Mouse (Mus musculus): ENCODE results near the gene C130026I21Rik.
"Not testable (repeated sequence)": the region's sequence is repeated elsewhere in the genome, so short reads cannot be mapped to it uniquely, and the experiment has no call there.

Gene C130026I21Rik

DNA sequence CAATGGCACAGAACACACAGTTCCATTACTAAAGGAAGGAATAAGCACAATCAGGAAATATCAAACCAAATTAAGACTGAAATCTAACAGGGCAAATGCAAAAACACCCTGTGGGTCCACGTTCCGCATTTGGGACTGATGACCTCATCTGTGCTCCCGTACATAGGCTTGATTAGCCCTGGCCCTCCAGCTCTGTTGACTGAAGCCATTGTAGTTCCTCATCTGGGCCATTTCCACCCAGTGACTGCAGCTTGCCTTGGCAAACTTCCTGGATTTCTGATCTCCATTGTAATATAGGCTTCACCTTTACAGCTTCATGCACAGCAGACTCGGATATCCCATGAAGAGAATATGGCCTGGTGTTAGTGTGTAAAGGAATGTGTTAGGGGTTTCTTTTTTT lies 148.5 kb downstream of the C130026I21Rik start:
- not testable (repeated sequence) for DNase-seq (ENCODE audit: low spot score)

DNA sequence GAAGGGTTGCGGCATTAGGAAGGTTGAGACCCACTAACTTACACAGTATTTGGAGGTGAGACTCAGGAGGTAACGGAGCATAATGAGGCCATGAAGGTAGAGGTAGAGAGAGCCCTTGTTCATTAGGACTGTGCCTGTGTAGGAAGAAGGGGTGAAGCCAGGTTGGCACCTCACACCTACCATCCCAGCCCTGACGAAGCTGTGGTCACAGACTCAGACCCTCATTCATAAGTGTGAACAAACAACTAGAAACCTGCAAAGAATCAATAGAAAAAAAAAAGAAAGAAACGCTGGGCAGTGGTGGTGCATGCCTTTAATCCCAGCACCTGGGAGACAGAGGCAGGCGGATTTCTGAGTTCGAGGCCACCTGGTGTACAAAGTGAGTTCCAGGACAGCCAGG lies 152.0 kb downstream of the C130026I21Rik start:
- DNase-seq (ENCODE audit: low spot score), result not testable (repeated sequence)

DNA sequence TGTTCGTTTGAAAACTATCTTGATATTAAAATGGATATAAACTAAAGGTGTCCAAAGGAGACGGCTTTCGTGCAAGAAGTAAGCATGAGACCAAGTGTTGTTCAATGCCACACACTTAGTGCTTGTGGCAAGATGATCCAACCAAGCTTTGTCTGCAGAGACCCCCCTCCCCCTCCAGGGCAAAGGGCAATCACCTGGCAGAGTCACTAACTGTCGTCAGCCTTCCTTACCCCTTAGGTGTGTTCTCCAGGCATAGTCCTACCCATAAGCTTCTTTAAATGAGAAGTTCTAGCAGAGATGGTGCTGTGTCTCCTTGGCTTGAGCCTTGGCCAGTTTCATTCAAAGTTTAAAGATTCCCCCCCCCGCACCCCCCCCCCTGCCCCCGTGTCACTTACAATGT lies 152.8 kb downstream of the C130026I21Rik start:
- not testable (repeated sequence) for DNase-seq (ENCODE audit: low spot score)

DNA sequence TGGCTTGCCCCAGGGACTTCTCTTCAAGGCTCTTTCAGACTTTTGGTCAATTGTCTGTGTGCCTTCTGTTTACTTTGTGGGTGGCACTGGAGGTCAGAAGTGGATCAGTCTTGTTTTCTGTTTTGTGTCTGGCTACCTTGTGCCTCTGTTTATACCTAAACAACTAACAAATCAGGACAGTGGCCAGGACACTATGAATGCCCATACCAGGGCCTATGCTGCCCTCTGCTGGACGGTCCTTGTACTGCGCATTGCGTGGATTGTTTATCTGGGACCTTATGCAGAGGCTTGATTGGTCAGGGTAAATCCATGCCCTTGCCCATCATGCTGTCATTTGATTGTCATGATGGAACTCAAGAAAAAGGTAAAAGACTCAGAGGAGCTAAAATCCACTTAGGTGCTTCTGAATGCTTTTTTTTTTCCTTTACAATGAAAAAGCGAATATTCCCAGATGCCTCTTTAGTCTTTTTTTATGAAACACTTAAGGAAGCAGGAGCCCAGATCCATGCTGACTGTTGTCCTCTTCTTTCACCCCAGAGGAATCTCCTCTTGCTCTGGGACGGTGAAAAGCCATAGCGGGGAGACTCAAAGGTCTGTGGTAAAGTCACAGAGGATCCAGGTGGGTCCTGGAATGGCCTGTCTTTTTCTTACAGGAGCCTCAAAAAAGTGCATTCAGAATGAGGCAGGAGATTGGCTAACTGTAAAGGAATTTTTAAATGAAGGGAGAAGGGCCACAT lies 155.5 kb downstream of the C130026I21Rik start:
- DNase-seq (ENCODE audit: low spot score), result not testable (repeated sequence)

DNA sequence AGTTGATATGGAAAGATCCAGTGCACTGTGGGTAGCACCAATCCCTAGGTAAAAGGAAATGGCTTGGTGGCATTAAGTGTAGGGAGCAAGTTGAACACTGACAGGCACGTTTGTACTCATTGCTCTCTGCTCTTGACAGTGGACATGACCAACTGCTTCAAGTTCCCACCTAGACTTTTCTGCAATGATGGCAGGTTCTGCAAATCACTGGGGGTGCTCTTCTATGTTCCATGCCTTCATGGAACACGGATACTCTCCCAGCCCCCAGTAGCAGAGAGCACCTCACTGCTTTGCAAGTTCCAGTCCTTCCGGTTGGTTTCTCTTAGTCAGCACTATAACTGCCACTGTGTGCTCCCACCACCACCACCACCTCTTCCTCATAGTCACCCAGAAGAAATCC lies 156.3 kb downstream of the C130026I21Rik start:
- DNase-seq (ENCODE audit: low spot score), result not testable (repeated sequence)

DNA sequence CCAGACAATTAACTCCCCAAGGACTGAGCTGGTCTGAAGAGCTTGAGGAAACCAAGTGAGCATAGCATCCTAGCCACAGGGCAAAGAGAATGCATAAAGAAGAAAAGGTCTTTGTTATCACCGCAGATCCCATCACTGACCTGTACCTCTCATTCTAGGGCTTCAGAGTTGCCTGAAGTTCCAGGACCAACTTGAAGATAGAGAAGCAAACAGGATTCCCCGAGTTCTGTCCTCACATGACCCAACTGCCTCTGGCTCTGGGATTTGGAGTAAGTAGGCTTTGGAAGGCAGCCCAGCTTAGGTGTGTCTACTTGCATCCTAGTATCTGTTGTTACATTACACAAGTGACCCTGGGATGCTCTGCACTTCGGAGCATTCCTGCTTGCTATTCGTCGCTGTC lies 157.5 kb downstream of the C130026I21Rik start:
- not testable (repeated sequence) for DNase-seq (ENCODE audit: low spot score)

DNA sequence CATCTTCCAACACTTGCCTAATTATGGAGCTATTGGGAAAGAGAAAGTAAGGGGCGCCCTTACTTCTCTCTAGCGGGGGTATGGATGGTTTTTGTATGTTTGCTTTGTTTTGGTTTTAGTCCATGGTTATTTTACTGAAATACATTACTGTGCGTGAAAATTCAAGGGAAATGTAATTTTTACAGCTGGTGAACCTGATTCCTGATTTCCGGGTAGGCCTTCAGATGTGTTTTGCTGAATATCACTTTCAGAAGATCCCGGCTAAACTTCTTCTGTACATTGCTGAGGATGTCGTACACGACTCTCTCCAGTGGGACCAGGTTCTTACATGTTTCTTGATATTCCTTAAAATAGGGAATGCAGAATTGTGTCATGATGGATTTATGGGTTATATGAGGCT lies 158.1 kb downstream of the C130026I21Rik start:
- not testable (repeated sequence) for DNase-seq (ENCODE audit: low spot score)

DNA sequence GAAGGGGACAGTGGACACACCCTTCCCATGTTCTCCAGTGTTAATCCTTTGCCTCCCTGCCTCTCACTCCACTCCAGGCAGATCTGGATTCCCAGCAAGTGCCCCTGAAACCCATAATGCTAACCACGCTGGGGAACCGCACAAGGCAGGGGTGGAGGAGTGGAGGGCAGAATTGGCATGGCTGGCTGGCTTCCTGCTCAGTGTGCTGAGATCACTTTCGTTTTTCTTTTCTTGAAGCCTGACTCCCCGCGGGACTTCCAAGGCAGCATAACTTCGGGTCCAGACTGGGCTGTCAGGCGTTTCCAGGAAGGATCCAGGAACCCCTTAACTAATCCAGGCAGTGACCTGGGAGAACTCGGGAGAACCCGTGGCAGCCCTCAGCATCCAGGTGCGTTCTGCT lies 158.8 kb downstream of the C130026I21Rik start:
- DNase-seq (ENCODE audit: low spot score), result not testable (repeated sequence)

DNA sequence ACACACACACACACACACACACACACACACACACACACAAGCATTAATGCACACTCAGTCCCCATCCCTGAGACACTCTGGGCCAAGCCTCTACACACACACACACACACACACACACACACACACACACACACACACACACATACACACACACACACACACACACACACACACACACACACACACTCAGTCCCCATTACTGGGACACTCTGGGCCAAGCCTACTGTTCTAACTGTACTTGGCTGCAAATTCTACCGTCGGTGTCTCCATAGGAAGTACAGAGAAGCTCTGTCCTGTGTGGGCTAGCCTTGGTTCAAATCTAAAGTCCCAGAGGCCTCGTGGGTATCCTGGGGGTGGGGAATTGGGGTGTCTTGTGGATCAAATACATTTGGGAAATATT lies 159.5 kb downstream of the C130026I21Rik start:
- not testable (repeated sequence) for DNase-seq (ENCODE audit: low spot score)

DNA sequence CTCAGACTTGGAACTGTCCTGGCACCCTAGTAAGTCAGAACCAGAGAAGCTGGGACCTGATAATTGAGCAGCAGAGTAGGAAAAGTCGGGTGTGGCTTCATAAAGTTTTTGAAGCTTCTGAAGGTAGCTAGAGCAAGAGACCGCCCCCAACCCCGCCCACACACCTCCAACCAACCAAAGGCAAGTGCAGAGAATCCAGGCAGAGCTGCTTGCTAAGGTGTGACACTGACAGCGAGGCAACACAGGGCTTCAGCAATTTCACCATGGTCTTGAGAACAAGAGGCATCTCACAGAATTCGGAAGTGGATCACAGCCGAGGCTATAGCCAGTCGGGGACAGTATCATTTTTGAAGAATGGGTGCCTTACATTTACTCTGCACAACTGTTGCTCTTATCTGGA lies 160.6 kb downstream of the C130026I21Rik start, which contains the start of gene A530032D15Rik:
Gene A530032D15Rik, minus strand, starts transcription at position 101 of the 400 bp plus-strand sequence.
- not testable (repeated sequence) for DNase-seq (ENCODE audit: low spot score)

DNA sequence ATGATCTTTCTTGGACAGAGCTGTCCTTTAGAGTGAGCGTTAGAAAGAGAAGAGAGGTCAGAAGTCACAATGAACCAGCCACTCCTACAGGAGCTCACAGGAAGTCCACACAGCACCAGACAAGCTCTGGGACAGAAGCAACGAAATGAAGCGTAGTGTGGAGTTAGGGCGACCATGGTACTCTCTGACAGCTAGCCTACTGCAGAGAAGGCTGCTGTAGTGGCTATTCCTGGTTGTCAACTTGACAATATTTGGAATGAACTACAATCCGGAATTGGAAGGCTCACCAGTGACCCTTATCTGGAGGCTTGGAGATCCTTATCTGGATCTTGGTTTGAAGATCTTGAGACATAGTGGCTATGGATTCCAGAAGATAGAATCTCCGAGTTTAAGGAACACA lies 164.4 kb downstream of the C130026I21Rik start:
- DNase-seq (ENCODE audit: low spot score), result not testable (repeated sequence)

DNA sequence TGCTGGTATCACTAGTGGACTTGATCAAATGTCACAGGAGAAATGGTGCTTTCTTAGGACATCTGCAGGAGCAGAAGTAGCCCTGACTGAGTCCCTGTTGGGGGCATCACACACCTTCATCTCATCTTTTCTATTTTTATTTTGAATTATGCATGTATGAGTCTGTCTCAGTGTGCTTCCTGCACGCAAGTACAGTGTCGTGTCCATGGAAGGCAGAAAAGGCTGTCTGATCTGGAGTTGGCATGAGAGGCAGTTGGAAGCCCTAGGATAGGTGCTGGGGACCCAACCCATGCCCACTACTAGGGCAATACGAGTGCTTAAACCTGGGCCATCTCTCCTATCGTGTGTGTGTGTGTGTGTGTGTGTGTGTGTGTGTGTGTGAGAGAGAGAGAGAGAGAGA lies 165.0 kb downstream of the C130026I21Rik start:
- DNase-seq (ENCODE audit: low spot score), result not testable (repeated sequence)

DNA sequence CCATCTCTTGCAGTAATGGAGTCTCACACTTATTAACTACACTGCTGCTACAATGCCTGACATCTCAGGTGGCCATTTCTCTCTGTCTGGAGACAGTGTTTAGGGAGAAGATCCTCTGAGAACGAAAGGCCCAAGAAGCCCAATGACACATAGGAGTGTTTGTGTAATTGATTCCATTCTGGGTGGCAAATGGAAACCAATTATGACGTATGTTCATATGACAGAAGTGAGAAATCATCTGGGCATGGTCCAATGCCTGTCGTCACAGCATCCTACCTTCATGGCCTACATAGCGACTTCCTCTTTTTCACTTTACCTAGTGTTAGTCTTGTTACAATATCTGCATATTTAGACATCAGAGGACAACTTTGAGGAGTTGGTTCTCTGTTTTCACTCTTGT lies 168.6 kb downstream of the C130026I21Rik start:
- DNase-seq (ENCODE audit: low spot score), result not testable (repeated sequence)

DNA sequence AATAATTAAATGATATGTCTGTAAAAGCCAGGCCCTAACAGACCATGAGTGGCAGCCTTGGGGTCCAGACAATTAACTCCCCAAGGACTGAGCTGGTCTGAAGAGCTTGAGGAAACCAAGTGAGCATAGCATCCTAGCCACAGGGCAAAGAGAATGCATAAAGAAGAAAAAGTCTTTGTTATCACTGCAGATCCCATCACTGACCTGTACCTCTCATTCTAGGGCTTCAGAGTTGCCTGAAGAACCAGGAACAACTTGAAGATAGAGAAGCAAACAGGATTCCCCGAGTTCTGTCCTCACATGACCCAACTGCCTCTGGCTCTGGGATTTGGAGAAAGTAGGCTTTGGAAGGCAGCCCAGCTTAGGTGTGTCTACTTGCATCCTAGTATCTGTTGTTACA lies 170.5 kb downstream of the C130026I21Rik start, which contains the start of gene Gm10553:
Gene Gm10553, plus strand, starts transcription at position 301 of the 400 bp plus-strand sequence.
- DNase-seq (ENCODE audit: low spot score), result not testable (repeated sequence)

DNA sequence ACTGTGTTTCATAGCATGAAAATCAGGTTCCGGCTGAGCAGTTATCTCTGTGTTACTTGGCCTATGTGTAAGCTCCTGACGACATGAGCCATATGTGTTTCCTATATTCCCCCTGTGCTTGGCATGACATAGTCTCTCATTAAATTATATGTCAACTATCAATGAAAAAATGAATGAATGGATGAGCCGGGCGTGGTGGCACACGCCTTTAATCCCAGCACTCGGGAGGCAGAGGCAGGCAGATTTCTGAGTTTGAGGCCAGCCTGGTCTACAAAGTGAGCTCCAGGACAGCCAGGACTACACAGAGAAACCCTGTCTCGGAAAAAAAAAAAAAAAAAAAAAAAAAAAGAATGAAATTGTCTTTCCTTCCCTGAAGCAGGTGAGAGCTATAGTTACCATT lies 171.3 kb downstream of the C130026I21Rik start:
- DNase-seq (ENCODE audit: low spot score), result not testable (repeated sequence)

DNA sequence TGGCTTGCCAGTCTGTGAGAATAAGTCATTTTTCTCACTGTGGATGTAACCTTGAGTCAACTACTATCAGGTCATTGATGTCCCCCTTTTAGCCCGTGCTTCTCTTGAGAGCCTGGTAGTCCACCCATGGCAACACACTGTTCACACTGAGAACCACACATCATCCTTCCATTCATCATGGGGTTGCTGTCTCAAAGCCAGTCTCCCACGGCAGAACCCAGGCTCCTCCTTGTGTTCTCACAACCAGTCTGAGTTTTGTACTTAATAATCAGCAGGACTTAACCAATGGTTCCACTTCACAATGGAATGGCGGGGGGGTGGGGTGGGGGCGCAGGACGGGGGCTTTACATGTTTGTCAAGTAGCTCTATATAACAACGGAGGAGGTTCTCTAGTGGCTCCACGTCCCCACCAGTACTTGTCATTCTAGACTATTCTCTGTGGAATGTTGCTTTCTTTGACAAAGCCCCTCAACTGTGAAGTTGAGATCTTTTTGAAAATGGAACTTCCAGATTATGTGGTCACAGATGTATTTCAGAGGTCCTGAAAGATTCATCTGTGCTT lies 177.3 kb downstream of the C130026I21Rik start:
- not testable (repeated sequence) for DNase-seq (ENCODE audit: low spot score)

DNA sequence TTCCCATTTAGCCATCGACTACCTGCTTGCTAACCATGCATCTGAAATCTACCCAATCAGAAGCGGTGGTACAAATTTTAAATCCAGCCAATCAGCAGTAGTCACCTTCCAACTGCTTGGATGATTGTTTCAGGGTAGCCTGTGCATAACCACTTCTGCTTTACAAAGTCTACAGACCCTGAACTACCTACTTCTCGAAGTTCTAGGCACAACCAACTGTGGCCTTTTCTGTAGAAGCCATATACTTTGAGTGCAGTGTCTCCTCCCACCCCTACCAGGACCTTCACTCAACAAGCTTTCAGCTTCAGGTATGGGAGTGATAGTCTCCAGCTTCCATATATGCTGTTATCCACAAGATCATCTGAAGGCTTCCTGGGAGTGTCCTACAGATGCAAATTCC lies 178.2 kb downstream of the C130026I21Rik start:
- DNase-seq (ENCODE audit: low spot score), result not testable (repeated sequence)

DNA sequence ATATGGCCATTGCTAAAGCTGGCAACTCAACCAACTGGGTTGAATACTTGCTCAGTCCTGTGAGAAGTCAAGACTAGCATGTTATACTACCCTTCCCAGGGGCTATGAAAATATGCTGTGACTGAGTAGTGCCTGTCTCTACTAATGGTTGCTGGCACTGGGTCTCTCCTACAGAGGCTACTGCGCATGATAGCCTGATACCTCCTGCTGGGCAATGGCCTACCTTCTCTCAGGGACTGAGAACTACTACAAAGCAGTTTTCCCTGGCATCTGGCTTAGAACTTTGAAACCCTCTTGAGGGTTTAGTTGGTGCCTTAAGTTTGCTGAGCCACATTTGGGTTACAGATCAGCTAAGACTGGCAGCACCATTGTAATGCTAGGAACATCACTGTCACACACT lies 184.2 kb downstream of the C130026I21Rik start:
- DNase-seq (ENCODE audit: low spot score), result not testable (repeated sequence)

DNA sequence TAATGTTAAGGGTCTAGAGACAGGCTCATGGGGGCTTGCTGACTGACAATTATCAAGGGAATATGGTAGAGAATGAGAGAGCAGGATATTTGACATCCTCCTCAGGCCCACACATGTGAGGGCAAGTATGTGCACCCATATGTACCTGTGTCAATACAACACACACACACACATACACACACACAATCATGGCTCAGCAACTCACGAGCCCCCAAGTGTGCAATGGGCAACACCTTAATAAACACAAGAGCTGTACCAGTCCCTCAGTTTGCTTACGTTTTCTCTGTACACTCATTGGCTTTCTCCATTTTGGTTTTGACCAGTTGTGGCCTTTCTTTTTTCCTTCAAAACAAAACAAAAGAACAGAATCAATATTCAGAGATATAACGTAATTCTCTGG lies 185.6 kb downstream of the C130026I21Rik start:
- not testable (repeated sequence) for DNase-seq (ENCODE audit: low spot score)

DNA sequence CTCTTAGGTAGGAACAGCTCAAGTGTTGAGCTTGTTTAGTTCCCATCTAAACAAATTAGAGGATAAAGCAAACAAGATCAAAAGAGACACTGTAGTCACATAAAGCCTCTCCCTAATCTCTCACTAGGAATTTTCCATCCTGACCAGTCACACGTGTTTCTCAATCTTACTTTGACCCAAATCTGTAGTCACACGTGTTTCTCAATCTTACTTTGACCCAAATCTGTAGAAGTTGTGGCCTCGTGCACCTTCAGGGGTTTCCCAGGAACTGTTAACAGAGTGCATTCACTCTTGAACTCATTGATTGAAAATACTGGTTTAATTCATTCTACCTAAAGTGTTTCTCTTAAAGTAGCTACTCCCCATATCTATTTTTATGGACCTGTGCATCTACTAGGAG lies 197.3 kb downstream of the C130026I21Rik start:
- not testable (repeated sequence) for DNase-seq (ENCODE audit: low spot score)

DNA sequence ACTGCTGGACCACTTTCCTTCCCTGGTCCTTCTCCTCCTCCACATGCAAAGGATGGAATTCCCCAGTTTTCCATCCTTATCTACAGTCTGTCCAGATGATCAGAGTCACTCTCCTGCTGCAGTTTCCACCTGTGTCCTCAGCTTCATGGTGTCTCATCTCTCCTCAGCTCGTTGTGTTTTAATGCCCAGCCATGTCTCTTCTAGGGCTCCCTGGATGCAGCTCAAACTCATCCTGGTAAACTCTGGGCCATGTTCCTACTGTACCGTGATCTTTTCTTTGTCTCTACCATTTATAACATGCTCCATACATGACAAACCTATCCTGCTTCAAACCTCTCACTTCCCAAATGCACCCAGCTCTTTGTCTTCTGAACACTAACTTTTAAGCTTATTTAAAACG lies 198.7 kb downstream of the C130026I21Rik start:
- not testable (repeated sequence) for DNase-seq (ENCODE audit: low spot score)

DNA sequence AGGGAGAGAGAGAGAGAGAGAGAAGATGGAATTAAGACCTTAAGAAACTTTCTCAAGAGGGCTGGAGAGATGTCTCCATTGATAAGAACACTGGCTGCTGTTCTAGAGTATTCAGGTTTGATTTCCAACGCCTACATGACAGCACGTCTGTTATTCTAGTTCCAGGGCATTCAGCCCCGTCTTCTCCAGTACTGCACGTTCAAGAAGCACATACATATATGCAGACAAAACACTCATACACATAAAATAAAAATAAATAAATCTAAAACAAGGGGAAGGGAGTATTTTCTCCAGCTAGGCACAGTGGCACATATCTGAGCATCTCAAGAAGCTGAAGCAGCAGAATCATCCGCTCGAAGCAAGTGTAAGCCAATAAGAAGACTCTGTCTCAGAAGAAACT lies 234.6 kb downstream of the C130026I21Rik start:
- DNase-seq (ENCODE audit: low spot score), result not testable (repeated sequence)

DNA sequence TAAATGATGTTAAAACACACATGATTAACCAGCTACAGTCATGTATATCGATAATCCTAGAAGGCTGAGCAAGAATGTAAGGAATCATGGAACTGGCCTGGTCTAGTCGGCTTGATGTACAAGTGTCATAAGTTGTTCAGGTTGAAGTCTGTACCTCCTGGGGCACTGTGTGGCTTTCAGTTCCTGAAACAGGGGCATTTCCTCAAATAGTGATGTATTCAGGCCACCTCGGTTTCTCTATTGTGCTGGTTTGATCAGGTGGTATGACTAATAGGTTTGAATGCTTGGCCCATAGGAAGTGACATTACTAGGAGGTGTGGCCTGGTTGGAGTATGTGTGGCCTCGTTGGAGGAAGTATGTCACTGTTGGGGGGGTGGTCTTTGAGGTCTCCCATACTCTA lies 236.0 kb downstream of the C130026I21Rik start:
- DNase-seq (ENCODE audit: low spot score), result not testable (repeated sequence)
